Mouse (Mus musculus): ENCODE measurements around the gene Cd40lg.

The Cd40lg gene

DNA sequence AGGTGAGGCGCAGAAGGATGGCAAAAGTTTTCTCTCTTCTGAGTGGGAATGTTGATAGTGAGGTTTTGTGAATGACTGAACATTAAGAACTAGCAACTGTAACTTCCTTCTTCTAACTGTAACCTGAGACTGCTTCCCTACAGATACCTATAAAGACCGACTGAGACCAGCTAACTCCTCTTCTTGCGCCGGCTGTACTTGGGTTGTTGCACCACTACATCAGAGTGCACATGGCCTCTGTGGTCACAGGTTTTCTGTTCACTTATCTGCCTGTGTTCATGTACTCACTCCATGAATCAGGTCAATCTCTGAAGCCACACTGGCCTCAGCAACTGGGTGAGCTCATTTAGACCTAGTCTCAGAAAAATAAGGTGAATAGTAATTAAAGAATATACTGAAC is 51.6 kb downstream of the Cd40lg start:
- DNase-seq (ENCODE audit: low spot score), result no peak

Measured in ovary, postnatal 36 days (tissue).